Mouse (Mus musculus) layer of hippocampus, postnatal 14 days (tissue): ENCODE data around the gene Slc25a30. TPM values are rescaled to one million over a fixed set of nuclear protein-coding genes. Genes with fewer than 3 reads are reported as not detected.
"Not testable (repeated sequence)": the region's sequence is repeated elsewhere in the genome, so short reads cannot be mapped to it uniquely, and the experiment has no call there.

Source experiments
- DNase-seq, 2 experiments: peaks; one replicate each; pipeline ENCODE4 v3.0.0; 2021 to 2022; ENCODE audit warnings: low spot score in 2 of 2, mixed read lengths in 1 of 2
- long read RNA-seq, 2 experiments: library from polyadenylated mRNA; stranded (forward); transcript quantifications; one replicate each; pipeline ENCODE4 v2.0.0; 2021
- total RNA-seq, 2 experiments: library from RNA; stranded (reverse); gene quantifications; 2 replicates each; pipeline ENCODE4 v1.2.3; 2021

Slc25a30 gene
- 10 to 100 TPM; 10.5 to 15.2 TPM for total RNA-seq
- long read RNA-seq, experiment 1, partial matches to known transcripts, result 1 of 3 reads
- long read RNA-seq, experiment 1, other reads (novel, unspliced or antisense), result 0 of 3 reads
- long read RNA-seq, experiment 2, partial matches to known transcripts, result 1 of 2 reads
- long read RNA-seq, experiment 2, other reads (novel, unspliced or antisense), result 0 of 2 reads

GRCm38 (mm10) chr14:75786868-75787793 lies at the start of gene Slc25a30:
Gene Slc25a30, minus strand, starts transcription at chr14:75787037.
- DNase-seq, result peak; percentile 94 to 97

DNA sequence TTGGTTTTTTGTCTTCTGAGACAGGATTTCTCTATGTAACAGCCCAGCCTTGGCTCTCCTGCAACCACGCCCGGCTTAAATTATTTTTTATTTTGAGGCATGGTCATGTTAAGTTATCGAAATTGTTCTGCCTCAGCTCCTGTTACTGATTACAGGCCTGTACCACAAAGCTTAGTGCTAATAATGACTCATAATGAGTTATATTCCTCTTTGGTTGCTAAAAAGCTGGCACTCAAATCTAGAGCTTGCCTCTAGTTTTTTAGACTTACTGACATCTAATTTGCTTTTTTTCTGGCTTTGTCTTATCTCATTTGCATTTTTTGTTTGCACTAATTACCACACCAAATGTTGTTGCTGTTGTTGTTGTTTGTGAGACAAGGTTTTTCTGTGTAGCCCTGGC lies 49.7 kb upstream of the Slc25a30 start:
- no peak for DNase-seq

- peak in 1 of 2 experiments; percentile 15 for DNase-seq
Observed at GRCm38 (mm10) chr14:75834739-75835381, 48.0 kb upstream of the Slc25a30 start.

GRCm38 (mm10) chr14:75834251-75834738 lies 47.5 kb upstream of the Slc25a30 start:
- DNase-seq, result peak; percentile 41 to 60

- DNase-seq, result no peak
Observed at GRCm38 (mm10) chr14:75833546-75834250, 46.9 kb upstream of the Slc25a30 start.

DNA sequence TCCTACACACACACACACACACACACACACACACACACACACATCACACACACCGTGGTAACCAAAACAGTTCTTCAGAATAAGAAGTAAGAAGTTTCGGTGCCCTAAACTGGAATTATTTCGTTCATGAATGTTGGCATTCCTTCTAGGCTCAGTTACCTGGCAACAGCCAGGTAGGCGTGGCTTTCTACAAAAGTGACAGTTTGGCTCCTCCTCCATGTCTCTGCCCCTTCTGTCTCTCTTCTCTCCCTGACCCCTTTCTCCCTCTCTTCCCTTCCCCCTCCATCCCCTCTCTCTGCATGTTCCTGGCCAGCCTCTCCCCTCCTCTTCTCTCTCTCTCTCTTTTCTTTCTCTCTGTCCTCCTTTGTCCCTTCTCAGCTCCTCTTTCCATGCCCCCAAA lies 46.1 kb upstream of the Slc25a30 start:
- DNase-seq, result no peak

DNA sequence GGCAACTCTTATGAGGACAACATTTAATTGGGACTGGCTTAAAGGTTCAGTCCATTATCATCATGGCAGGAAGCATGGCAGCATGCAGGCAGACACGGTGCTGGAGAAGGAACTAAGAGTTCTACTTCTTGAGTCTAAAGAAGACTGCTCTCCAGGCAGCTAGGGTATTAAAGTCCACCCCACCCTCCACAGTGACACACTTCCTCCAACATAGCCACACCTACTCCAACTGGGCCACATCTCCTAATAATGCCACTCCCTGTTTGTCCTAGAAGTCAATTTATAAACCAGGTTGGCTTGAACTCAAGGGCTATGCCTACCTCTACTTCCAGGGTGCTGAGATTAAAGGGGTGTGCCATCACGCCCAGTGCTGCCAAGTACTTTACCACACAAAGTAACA lies 45.2 kb upstream of the Slc25a30 start:
- no peak for DNase-seq

- DNase-seq, result not testable (repeated sequence)
Observed at GRCm38 (mm10) chr14:75829817-75830216, 43.0 kb upstream of the Slc25a30 start.

GRCm38 (mm10) chr14:75828866-75829806 lies 42.3 kb upstream of the Slc25a30 start:
- peak; percentile 91 to 95 for DNase-seq

DNA sequence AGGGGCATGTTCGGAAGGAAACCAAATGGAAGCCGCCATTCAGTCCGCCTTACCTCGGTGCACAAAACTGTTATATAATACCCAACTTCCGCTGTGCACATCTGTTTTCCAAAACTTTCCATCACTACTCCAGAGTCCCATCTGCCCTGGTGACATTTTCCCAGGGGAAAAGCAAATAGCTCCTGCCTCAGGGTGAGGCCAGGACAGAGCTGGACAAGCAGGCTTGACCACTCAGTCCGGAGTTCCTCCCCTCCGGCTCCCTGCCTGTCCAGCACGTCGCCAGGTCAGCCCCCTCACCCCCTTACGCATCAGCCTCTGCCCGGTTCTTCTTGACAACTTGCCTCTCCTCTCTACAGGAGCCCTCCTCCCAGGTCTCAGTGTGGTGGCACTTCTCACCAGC lies 41.4 kb upstream of the Slc25a30 start:
- DNase-seq, result no peak

DNA sequence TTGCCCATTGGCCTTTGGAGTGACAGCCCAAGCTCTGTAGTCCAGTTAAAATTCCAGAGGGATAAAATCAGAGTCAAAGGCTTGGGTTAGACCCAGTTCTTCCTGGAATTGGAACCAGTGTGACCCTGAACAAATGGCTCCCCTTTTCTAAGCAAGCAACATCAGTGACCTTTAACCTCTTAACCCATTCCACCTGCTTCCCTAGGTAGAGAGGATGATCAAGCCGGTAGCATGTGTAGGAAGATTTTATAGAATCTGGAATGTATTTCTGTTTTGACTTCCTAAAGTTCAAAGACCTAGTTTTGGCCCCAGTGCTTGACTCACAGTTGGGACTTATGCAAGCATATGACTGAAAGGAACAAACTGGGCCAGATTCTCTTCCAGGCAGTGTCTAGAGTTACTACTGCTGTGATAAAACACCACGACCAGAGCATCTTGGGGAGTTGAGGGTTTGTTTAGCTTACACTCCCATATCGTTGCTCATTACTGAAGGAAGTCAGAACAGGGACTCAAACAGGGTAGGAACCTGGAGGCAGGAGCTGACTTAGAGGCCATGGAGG lies 40.1 kb upstream of the Slc25a30 start:
- no peak for DNase-seq

- DNase-seq, result no peak
Observed at GRCm38 (mm10) chr14:75820007-75820406, 33.2 kb upstream of the Slc25a30 start.

- DNase-seq, result no peak
Observed at GRCm38 (mm10) chr14:75819341-75819740, 32.5 kb upstream of the Slc25a30 start.

- DNase-seq, result no peak
Observed at GRCm38 (mm10) chr14:75818528-75818927, 31.7 kb upstream of the Slc25a30 start.

DNA sequence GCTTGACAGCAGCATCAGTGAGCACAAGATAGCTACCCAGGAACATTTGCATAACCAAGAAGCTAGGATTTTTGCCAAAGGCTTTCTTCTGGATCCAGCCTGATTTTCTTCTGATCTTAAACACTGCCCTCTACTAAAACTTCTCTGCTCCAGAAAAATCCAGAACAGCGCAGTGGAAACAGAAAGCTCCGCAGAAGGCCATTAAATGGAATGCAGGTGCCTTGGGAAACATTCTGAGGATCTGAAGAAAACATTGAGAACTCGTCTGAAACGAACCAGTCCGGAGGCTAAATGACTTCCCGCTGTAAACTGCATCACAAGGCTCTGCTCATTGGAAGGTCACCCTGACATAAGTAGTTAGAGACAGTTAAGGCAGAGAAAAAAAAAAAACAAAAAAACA lies 23.1 kb upstream of the Slc25a30 start:
- no peak for DNase-seq

DNA sequence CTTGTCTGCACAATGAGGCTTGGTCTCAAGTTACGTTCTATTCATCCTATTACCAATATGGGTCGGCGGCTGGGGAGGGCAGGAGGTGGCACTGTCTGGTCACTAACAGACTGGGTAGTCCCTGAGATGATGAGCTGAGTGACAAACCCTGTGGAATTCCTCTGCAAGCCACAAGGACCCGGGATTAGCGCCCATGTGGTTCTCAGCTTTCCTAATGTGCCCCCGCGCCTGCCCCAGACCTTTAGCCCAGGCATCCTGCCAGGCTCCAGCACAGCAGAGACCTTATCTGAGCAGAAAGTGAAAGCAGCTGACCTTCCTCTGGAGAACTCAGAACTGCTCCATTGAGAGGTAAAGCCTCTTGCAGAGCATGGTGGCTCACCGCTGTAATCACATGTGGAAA lies 21.0 kb upstream of the Slc25a30 start:
- DNase-seq, result no peak

- no peak for DNase-seq
Observed at GRCm38 (mm10) chr14:75797769-75798386, 11.0 kb upstream of the Slc25a30 start.

GRCm38 (mm10) chr14:75795918-75796317 lies 9.1 kb upstream of the Slc25a30 start:
- no peak for DNase-seq

DNA sequence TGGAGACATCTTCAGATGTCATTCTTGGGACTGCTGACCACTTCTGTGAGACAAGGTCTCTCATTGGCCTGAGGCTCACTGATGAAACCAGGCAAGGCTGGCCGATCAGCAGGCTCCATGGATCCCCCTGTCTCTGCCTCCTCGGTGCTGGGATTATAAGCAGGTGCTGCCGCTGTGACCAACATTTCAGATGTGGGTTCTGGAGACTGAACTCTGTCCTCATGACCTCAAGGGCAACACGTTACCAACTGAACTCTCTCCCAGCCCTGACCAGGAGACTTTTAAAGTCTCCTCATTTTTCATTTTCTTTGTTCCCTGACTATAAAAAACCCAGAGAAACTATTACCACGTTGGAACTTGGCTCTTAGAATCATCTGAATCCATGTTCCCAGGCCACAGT lies 7.9 kb upstream of the Slc25a30 start:
- DNase-seq, result no peak
